Mouse (Mus musculus) heart, embryonic 14.5 days (tissue): Measurements from ENCODE around the gene Gm26897. TPM values are rescaled to one million over a fixed set of nuclear protein-coding genes. Genes with fewer than 3 reads are reported as not detected.

Experiments used
- ATAC-seq: fragments of 200-750 bp; cut with Nextera tagmentation; 2 replicates; pipeline ENCODE4 v1.8.0; 2017; ENCODE audit warnings: low read depth, moderate TSS enrichment; ENCODE audit not compliant: insufficient number of reproducible peaks, insufficient read depth, low FRiP score
- H3K27ac ChIP-seq, 2 experiments: fragments of 200-500 bp in 1 of 2; fragments of 300-500 bp in 1 of 2; sonication (generic) in 1 of 2; replicated peaks in 1 of 2; 2 replicates each; pipeline ENCODE4 v1.5.1; 2012 to 2014; ENCODE audit warnings: low read depth in 2 of 2, low read length in 2 of 2, control low read depth in 1 of 2, mild to moderate bottlenecking in 1 of 2, mixed read lengths in 1 of 2; ENCODE audit not compliant: control insufficient read depth in 1 of 2, insufficient read depth in 1 of 2
- H3K27me3 ChIP-seq: fragments of 300-500 bp; sonication (generic); 2 replicates; pipeline ENCODE4 v1.6.1; 2014; ENCODE audit warnings: mild to moderate bottlenecking, low read length, control low read depth; ENCODE audit not compliant: control insufficient read depth, insufficient read depth
- H3K36me3 ChIP-seq: fragments of 300-500 bp; sonication (generic); 2 replicates; pipeline ENCODE4 v1.6.1; 2014; ENCODE audit warnings: mild to moderate bottlenecking, control low read depth, low read length, mixed read lengths; ENCODE audit not compliant: control insufficient read depth, insufficient read depth
- H3K4me1 ChIP-seq, 2 experiments: fragments of 200-500 bp in 1 of 2; fragments of 300-500 bp in 1 of 2; sonication (generic) in 1 of 2; 2 replicates each; pipeline ENCODE4 v1.6.1; 2012 to 2014; ENCODE audit warnings: low read length in 2 of 2, control low read depth in 1 of 2, mixed read lengths in 1 of 2; ENCODE audit not compliant: control insufficient read depth in 2 of 2, insufficient read depth in 2 of 2
- H3K4me2 ChIP-seq: fragments of 300-500 bp; sonication (generic); 2 replicates; pipeline ENCODE4 v1.6.1; 2014; ENCODE audit warnings: mild to moderate bottlenecking, low read length
- H3K4me3 ChIP-seq, 2 experiments: fragments of 200-500 bp in 1 of 2; fragments of 300-500 bp in 1 of 2; sonication (generic) in 1 of 2; 2 replicates each; pipeline ENCODE4 v1.5.1; 2012 to 2014; ENCODE audit warnings: low read length in 2 of 2, mild to moderate bottlenecking in 2 of 2, control low read depth in 1 of 2, low read depth in 1 of 2, moderate library complexity in 1 of 2; ENCODE audit not compliant: control insufficient read depth in 1 of 2, insufficient read depth in 1 of 2
- H3K9ac ChIP-seq: fragments of 300-500 bp; sonication (generic); 2 replicates; pipeline ENCODE4 v1.6.1; 2014; ENCODE audit warnings: mild to moderate bottlenecking, low read length
- H3K9me3 ChIP-seq: fragments of 300-500 bp; sonication (generic); 2 replicates; pipeline ENCODE4 v1.6.1; 2016; ENCODE audit warnings: low read length, control low read depth; ENCODE audit not compliant: control insufficient read depth
- WGBS: fragments of 180-500 bp; shearing (Covaris S2); extraction: QIAGEN DNeasy Blood & Tissue Kit; methylation state at CpG from one replicate; pipeline ENCODE4 v1.1.7; 2014; 5-methylcytosine and 5-hydroxymethylcytosine counted together
- polyA plus RNA-seq: library from polyadenylated mRNA; unstranded; fragments of >200 nt; fragmentation: Nextera tagmentation; extraction: Ambion mirVana; gene quantifications from 2 replicates; pipeline ENCODE4 v1.2.1, GENCODE M21; 2014

Gene Gm26897
- polyA plus RNA-seq, result not detected in 2 replicates

GRCm38 (mm10) chr5:111733851-111734250, at the start of gene Gm26897:
TSS of gene Gm26897 (plus strand) at chr5:111733924.
- no peak within 1 kb of the TSS for H3K27ac ChIP-seq
- H3K4me3 ChIP-seq, result no peak within 1 kb of the TSS
- no peaks in the 10 kb centered on the region for H3K36me3 ChIP-seq
- no peak within 1 kb of the TSS for H3K4me2 ChIP-seq
- H3K4me1 ChIP-seq, result peaks cover 0 to 4% of the 10 kb centered on the region in 2 experiments; a peak in 3 of 4 replicates
- no peaks in the 10 kb centered on the region for H3K27me3 ChIP-seq
- WGBS, result 83% methylated on average over 12 of the region's 12 CpGs
- H3K9ac ChIP-seq, result no peak within 1 kb of the TSS
- ATAC-seq, result no peak
- H3K9me3 ChIP-seq, result peaks cover under 1% of the 10 kb centered on the region; the same call in 1 of the 2 replicates

- ATAC-seq, result no peak
- Histone ChIP-seq H3K9me3 (no peaks in the 10 kb centered on the region), H3K4me1 (no peaks in the 10 kb centered on the region), H3K4me2 (no peak overlapping the region), H3K36me3 (no peaks in the 10 kb centered on the region), H3K27me3 (peaks cover 9% of the 10 kb centered on the region), H3K27ac (no peak overlapping the region), H3K4me3 (no peak overlapping the region), H3K9ac (no peak overlapping the region)
- 78% methylated on average over 5 of the region's 5 CpGs for WGBS
These were observed 46.4 kb upstream of the Gm26897 start for GRCm38 (mm10) chr5:111687370-111687769.

- no peaks in the 10 kb centered on the region for H3K9me3 ChIP-seq
- peaks cover 0 to under 1% of the 10 kb centered on the region in 2 experiments; a peak in 1 of 4 replicates for H3K4me1 ChIP-seq
- 85% methylated on average over 10 of the region's 10 CpGs for WGBS
- H3K9ac ChIP-seq, result no peak overlapping the region
- H3K36me3 ChIP-seq, result no peaks in the 10 kb centered on the region
- H3K4me3 ChIP-seq, result no peak overlapping the region
- no peak overlapping the region for H3K27ac ChIP-seq
- ATAC-seq, result no peak
- no peak overlapping the region for H3K4me2 ChIP-seq
- no peaks in the 10 kb centered on the region for H3K27me3 ChIP-seq
These were observed 45.1 kb upstream of the Gm26897 start for GRCm38 (mm10) chr5:111688584-111688983.

- 72% methylated on average over 7 of the region's 7 CpGs for WGBS
- Histone ChIP-seq H3K9ac (no peak overlapping the region), H3K36me3 (no peaks in the 10 kb centered on the region), H3K9me3 (no peaks in the 10 kb centered on the region), H3K27ac (no peak overlapping the region), H3K4me1 (peaks cover 4 to 5% of the 10 kb centered on the region in 2 experiments; a peak in 2 of 4 replicates), H3K4me2 (no peak overlapping the region), H3K27me3 (peaks cover 3% of the 10 kb centered on the region; the same call in 1 of the 2 replicates), H3K4me3 (no peak overlapping the region)
- no peak for ATAC-seq
These were observed 35.7 kb upstream of the Gm26897 start for GRCm38 (mm10) chr5:111697996-111698395.

GRCm38 (mm10) chr5:111699711-111700303, 33.9 kb upstream of the Gm26897 start:
- Histone ChIP-seq H3K9me3 (no peaks in the 10 kb centered on the region), H3K4me1 (peaks cover 2 to 5% of the 10 kb centered on the region in 2 experiments; a peak in 2 of 4 replicates), H3K27me3 (no peaks in the 10 kb centered on the region), H3K36me3 (no peaks in the 10 kb centered on the region), H3K4me2 (no peak overlapping the region), H3K9ac (no peak overlapping the region), H3K4me3 (no peak overlapping the region), H3K27ac (no peak overlapping the region)
- no peak for ATAC-seq
- 85% methylated on average over 23 of the region's 23 CpGs for WGBS

- no peak for ATAC-seq
- Histone ChIP-seq H3K9me3 (no peaks in the 10 kb centered on the region), H3K27ac (no peak overlapping the region), H3K4me1 (peaks cover 2 to 5% of the 10 kb centered on the region in 2 experiments; a peak in 2 of 4 replicates), H3K9ac (no peak overlapping the region), H3K4me2 (peak overlapping the region; percentile 61), H3K27me3 (no peaks in the 10 kb centered on the region), H3K4me3 (peak overlapping the region in 1 of 2 experiments; percentile 18; a peak in 2 of 4 replicates), H3K36me3 (no peaks in the 10 kb centered on the region)
- 7% methylated on average over 25 of the region's 31 CpGs for WGBS
These were observed 31.9 kb upstream of the Gm26897 start for GRCm38 (mm10) chr5:111701634-111702329.

GRCm38 (mm10) chr5:111703586-111703985, 30.1 kb upstream of the Gm26897 start:
- 78% methylated on average over 7 of the region's 7 CpGs for WGBS
- H3K27ac ChIP-seq, result no peak overlapping the region
- H3K9ac ChIP-seq, result no peak overlapping the region
- no peaks in the 10 kb centered on the region for H3K36me3 ChIP-seq
- ATAC-seq, result no peak
- H3K4me3 ChIP-seq, result no peak overlapping the region
- peaks cover 2 to 5% of the 10 kb centered on the region in 2 experiments; a peak in 2 of 4 replicates for H3K4me1 ChIP-seq
- no peaks in the 10 kb centered on the region for H3K27me3 ChIP-seq
- H3K9me3 ChIP-seq, result no peaks in the 10 kb centered on the region
- H3K4me2 ChIP-seq, result no peak overlapping the region
